Mouse (Mus musculus): ENCODE data around the gene Tmem234. TPM values are rescaled to one million over a fixed set of nuclear protein-coding genes. Genes with fewer than 3 reads are reported as not detected.
A peak's percentile ranks its signal among the peaks of the same experiment; 100 is the strongest.
"Not testable (repeated sequence)": the region's sequence is repeated elsewhere in the genome, so short reads cannot be mapped to it uniquely, and the experiment has no call there.

The Tmem234 gene
- polyA plus RNA-seq (2014; fragmentation: Nextera tagmentation; extraction: Ambion mirVana): 207 and 228 TPM in 2 replicates

DNA sequence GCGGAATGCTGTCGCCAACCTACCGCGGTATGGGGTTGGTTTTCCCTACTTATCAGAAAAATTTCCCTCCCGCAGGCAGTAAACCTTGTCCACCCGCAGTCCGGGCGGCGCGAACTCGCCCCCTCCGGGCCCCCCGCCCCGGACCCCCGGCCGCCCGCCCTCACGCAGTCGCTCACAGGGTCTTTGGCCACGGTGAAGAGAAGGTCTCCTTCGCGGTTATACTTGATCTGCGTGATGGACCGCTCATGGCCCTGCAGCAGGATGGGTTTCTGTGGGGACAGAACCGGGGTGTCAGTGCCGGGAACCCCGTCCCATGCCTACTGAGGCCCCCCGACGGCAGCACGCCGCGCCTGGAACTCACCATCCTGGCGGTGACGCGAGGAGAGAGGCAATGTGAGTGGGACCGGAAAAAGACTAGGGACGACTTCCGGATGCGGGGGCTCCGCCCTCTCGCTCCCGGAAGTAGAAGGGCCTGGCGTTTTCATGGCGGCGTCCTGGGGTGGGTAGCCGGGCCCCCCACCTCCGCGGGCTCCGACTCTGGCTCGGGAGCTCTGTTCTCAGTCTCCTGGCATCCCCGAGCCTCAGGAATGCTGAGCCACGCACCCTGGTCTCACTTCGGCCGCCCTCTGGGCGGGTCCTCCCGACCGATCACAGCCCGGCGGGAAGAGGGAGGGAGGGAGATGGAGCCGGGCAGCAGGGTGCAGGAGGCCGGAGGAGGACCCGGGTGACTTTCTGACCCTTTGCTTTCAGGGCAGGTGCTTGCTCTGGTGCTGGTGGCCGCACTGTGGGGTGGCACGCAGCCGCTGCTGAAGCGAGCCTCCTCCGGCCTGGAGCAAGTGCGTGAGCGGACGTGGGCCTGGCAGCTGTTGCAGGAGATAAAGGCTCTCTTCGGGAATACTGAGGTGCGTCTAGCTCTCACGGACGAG, at the start of gene Tmem234, which contains the start of gene Eif3i:
Gene Tmem234 (plus strand): TSS at position 436 of the 926 bp plus-strand sequence.
Gene Eif3i (minus strand): TSS at position 416 of the 926 bp plus-strand sequence.
- peak within 1 kb of the TSS; percentile 94 for H3K4me3 ChIP-seq (ENCODE audit: low read depth, low read length)
- peak within 1 kb of the TSS; percentile 88 for H3K9ac ChIP-seq (ENCODE audit: low read depth, low read length)
- ATAC-seq (replicated peaks; ENCODE audit: low FRiP score) (peak; percentile 91), DNase-seq (ENCODE audit: low spot score) (peak; percentile 85)
- H3K4me2 ChIP-seq: peak within 1 kb of the TSS; percentile 94
- H3K36me3 ChIP-seq (ENCODE audit: control insufficient read depth, insufficient read depth, low read length): peaks cover 33% of the 10 kb centered on the region
- no peaks in the 10 kb centered on the region for H3K9me3 ChIP-seq (ENCODE audit: control insufficient read depth, low read length)
- H3K4me1 ChIP-seq (replicated peaks; ENCODE audit: control insufficient read depth, insufficient read depth, low read length): peaks cover 23% of the 10 kb centered on the region
- no peaks in the 10 kb centered on the region for H3K27me3 ChIP-seq (replicated peaks; ENCODE audit: control insufficient read depth, insufficient read depth, low read length)
- peak within 1 kb of the TSS; percentile 80 for H3K27ac ChIP-seq (ENCODE audit: low read depth, low read length)
- WGBS: under 1% methylated on average over 74 of the region's 74 CpGs

DNA sequence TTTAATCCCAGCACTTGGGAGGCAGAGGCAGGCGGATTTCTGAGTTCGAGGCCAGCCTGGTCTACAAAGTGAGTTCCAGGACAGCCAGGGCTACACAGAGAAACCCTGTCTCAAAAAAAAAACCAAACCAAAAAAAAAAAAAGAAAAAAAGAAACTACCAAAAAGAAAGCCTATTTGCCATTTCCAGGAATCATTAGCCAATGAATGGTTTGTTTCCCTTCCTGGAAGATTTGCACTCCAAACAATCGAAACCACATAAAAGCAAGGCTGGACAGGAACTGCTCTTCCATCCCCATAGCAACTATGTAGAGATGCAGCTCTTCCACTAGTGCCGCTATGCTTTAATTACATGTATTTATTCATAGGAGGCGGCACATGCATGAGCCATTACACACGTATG, 46.0 kb upstream of the Tmem234 start:
- H3K36me3 ChIP-seq (ENCODE audit: control insufficient read depth, insufficient read depth, low read length); H3K4me2 ChIP-seq; H3K9ac ChIP-seq (ENCODE audit: low read depth, low read length); DNase-seq (ENCODE audit: low spot score); H3K27me3 ChIP-seq (replicated peaks; ENCODE audit: control insufficient read depth, insufficient read depth, low read length); ATAC-seq (replicated peaks; ENCODE audit: low FRiP score); H3K4me3 ChIP-seq (ENCODE audit: low read depth, low read length); H3K9me3 ChIP-seq (ENCODE audit: control insufficient read depth, low read length); H3K27ac ChIP-seq (ENCODE audit: low read depth, low read length): not testable (repeated sequence)
- H3K4me1 ChIP-seq (replicated peaks; ENCODE audit: control insufficient read depth, insufficient read depth, low read length): peaks cover 14% of the 10 kb centered on the region
- 84% methylated on average over 6 of the region's 6 CpGs for WGBS

DNA sequence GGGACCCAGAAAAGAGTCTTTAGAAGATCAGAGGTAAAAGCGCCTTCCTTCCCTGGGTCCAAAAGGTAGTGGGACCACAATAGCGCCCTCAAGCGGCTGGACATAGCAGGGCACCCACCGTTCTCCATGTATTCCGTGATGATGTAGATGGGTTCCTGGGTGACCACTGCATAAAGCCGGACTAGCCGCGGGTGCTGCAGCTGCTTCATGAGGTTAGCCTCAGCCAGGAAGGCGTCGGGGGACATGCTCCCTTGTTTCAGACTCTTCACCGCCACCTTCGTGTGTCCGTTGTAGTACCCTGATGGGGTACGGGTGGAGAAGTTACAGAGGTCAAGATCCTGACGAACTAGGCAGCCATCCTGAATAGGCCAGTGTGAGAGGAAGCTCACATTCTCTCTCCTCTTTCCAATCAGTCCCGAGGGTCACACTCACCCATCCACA, 45.0 kb upstream of the Tmem234 start:
- Histone ChIP-seq H3K4me1 (replicated peaks; ENCODE audit: control insufficient read depth, insufficient read depth, low read length) (peaks cover 14% of the 10 kb centered on the region), H3K36me3 (ENCODE audit: control insufficient read depth, insufficient read depth, low read length) (no peaks in the 10 kb centered on the region), H3K27me3 (replicated peaks; ENCODE audit: control insufficient read depth, insufficient read depth, low read length) (0 out of 2 replicates have a peak, but pooled peaks cover 3% of the 10 kb centered on the region), H3K4me2 (peak overlapping the region; percentile 78), H3K9ac (ENCODE audit: low read depth, low read length) (no peak overlapping the region; the same call in 1 of the 2 replicates), H3K27ac (ENCODE audit: low read depth, low read length) (no peak overlapping the region), H3K9me3 (ENCODE audit: control insufficient read depth, low read length) (no peaks in the 10 kb centered on the region), H3K4me3 (ENCODE audit: low read depth, low read length) (peak overlapping the region; percentile 39)
- peak; percentile 62 for DNase-seq (ENCODE audit: low spot score)
- ATAC-seq (replicated peaks; ENCODE audit: low FRiP score): no peak; the same call in 1 of the 2 replicates
- WGBS: 2% methylated on average over 16 of the region's 16 CpGs

DNA sequence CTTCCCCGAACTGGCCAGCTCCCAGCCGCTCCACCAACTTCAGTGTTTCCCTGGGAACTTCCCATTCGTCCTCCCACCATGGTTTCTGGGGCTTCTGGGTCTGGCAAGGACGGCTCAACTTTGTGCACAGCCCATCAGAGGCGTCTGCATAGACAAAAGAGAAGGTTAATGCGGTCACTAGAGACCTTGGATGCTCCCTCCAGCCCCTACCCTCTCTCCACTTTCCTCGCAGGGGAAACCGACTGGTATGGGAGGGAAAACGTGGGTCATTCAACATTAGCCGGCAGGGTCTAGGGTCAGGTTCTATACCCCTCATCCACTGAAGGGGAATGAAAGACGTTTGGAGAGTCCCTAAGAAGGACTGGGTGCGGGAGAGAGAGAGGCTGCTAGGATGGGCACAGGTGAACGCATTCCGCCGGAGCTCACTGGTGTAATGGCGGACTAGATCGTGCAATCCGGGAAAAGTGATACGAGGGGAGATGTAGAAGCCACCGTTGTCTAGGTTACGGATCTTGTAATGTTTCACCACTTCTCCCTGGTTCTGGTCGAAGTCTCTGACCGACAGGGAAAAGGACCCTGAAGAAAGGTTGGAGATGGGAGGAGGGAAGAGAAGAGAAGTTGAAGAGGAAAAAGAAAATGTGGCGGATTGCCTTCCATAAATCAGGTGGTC, 44.5 kb upstream of the Tmem234 start:
- Histone ChIP-seq H3K4me2 (peak overlapping the region; percentile 78), H3K36me3 (ENCODE audit: control insufficient read depth, insufficient read depth, low read length) (no peaks in the 10 kb centered on the region), H3K9ac (ENCODE audit: low read depth, low read length) (peak overlapping the region; percentile 0), H3K4me3 (ENCODE audit: low read depth, low read length) (peak overlapping the region; percentile 39), H3K27me3 (replicated peaks; ENCODE audit: control insufficient read depth, insufficient read depth, low read length) (0 out of 2 replicates have a peak, but pooled peaks cover 3% of the 10 kb centered on the region), H3K4me1 (replicated peaks; ENCODE audit: control insufficient read depth, insufficient read depth, low read length) (peaks cover 14% of the 10 kb centered on the region), H3K27ac (ENCODE audit: low read depth, low read length) (no peak overlapping the region), H3K9me3 (ENCODE audit: control insufficient read depth, low read length) (no peaks in the 10 kb centered on the region)
- peak; percentile 28; the same call in 1 of the 2 replicates for ATAC-seq (replicated peaks; ENCODE audit: low FRiP score)
- DNase-seq (ENCODE audit: low spot score): no peak
- WGBS: under 1% methylated on average over 24 of the region's 24 CpGs

DNA sequence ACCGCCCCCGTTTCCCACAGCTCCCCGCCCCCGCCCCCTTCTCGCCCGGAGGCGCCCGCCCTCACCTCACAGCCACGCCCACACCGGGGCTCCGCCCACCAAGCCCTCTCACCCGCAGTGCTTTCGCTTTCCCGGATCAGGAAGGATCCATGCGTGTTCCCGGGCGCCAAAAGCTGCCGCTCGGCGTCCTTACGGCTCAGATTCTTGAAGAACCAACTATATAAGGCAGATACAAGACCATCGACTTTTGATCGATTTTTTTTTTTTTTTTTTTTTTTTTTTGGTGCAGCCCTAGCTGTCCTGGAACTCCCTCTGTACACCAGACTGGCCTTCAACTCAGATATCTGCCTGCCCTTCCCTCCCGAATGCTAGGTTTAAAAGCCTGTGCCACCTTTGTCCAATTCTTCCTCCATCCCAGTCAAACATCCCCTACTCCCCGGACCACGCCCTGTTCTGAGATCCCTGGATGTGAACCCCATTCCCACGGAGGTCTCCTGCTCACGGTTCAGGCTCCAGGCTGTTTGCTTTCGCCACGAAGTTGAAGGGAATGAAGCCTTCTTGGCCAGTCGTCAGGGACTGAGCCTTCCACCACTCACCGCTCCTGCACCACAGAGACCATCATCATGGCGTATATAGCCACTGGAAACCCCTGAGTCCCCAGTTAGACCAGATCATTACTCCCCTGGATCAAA, 43.8 kb upstream of the Tmem234 start:
- H3K9ac ChIP-seq (ENCODE audit: low read depth, low read length): peak overlapping the region; percentile 37
- H3K36me3 ChIP-seq (ENCODE audit: control insufficient read depth, insufficient read depth, low read length): no peaks in the 10 kb centered on the region
- H3K27ac ChIP-seq (ENCODE audit: low read depth, low read length): peak overlapping the region; percentile 64
- peak overlapping the region; percentile 78 for H3K4me2 ChIP-seq
- H3K4me1 ChIP-seq (replicated peaks; ENCODE audit: control insufficient read depth, insufficient read depth, low read length): peaks cover 16% of the 10 kb centered on the region
- H3K9me3 ChIP-seq (ENCODE audit: control insufficient read depth, low read length): no peaks in the 10 kb centered on the region
- H3K4me3 ChIP-seq (ENCODE audit: low read depth, low read length): peak overlapping the region; percentile 39
- H3K27me3 ChIP-seq (replicated peaks; ENCODE audit: control insufficient read depth, insufficient read depth, low read length): 0 out of 2 replicates have a peak, but pooled peaks cover 3% of the 10 kb centered on the region
- ATAC-seq (replicated peaks; ENCODE audit: low FRiP score) (peak; percentile 75), DNase-seq (ENCODE audit: low spot score) (peak; percentile 90)
- WGBS: 9% methylated on average over 32 of the region's 33 CpGs

DNA sequence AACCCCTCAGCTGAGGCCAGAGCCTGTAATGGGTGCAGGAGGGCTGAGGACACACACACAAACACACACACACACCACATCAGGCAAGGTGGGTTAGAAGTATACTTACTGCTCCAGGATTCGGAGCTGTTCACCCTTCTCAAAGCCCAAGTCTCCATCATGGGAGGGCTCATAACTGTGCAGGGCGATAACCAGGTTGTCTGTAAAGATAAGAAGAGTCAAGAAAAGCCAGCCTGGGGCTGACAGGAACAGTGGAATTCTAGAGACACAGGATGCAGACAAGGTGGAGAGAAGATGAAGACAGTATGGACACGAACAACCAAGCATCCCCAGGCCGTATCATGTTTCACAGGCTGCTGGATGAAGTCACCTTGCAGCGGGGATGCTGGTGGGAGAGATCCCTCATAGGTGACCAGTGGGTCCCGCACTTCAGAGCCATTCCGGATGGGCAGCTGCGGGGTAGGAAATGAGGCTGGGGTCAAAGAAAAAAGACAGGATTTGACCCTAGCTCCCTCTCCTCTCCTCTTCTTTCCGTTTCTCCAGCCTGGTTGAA, 43.1 kb upstream of the Tmem234 start:
- DNase-seq (ENCODE audit: low spot score): no peak
- ATAC-seq (replicated peaks; ENCODE audit: low FRiP score): peak; percentile 82
- Histone ChIP-seq H3K27ac (ENCODE audit: low read depth, low read length) (peak overlapping the region; percentile 64), H3K36me3 (ENCODE audit: control insufficient read depth, insufficient read depth, low read length) (no peaks in the 10 kb centered on the region), H3K27me3 (replicated peaks; ENCODE audit: control insufficient read depth, insufficient read depth, low read length) (0 out of 2 replicates have a peak, but pooled peaks cover 3% of the 10 kb centered on the region), H3K4me2 (peak overlapping the region; percentile 78), H3K9me3 (ENCODE audit: control insufficient read depth, low read length) (no peaks in the 10 kb centered on the region), H3K9ac (ENCODE audit: low read depth, low read length) (peak overlapping the region; percentile 37), H3K4me1 (replicated peaks; ENCODE audit: control insufficient read depth, insufficient read depth, low read length) (peaks cover 16% of the 10 kb centered on the region), H3K4me3 (ENCODE audit: low read depth, low read length) (peak overlapping the region; percentile 39)
- 60% methylated on average over 9 of the region's 9 CpGs for whole genome bisulfite sequencing

DNA sequence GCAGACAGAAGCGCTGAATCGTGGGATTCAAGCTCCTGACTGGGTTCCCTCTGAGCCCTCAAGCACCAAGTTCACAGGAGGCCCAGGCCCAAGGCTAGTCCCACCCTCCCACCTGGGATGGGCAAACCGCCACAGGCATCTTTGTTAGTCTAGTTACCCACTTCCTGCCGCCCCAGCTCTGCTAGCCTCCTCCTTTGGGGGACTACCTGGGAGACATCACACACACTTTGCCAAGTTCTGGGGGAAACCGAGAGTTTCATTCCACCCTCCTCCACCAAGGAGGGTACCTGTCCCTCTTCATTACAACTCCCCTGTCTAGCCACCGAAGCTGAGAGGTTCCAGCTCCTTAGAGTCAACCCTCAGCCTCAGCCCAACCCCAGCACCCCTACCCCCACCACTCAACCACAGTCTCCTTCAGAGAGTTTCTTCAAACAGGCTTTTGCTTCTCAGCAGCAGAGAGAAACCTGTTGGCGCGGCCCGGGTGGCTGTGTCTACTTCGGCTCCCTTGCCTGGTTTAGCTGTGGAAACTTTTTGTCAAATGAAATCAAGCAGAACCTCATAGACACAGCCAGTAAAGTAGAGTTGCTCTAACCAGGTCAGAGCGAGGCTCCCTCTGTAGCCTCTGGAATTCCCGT, 42.0 kb upstream of the Tmem234 start:
- 77% methylated on average over 12 of the region's 12 CpGs for WGBS
- no peak overlapping the region for H3K4me2 ChIP-seq
- ATAC-seq (replicated peaks; ENCODE audit: low FRiP score) (no peak), DNase-seq (ENCODE audit: low spot score) (no peak)
- 0 out of 2 replicates have a peak, but pooled peaks cover 3% of the 10 kb centered on the region for H3K27me3 ChIP-seq (replicated peaks; ENCODE audit: control insufficient read depth, insufficient read depth, low read length)
- no peaks in the 10 kb centered on the region for H3K36me3 ChIP-seq (ENCODE audit: control insufficient read depth, insufficient read depth, low read length)
- no peak overlapping the region for H3K4me3 ChIP-seq (ENCODE audit: low read depth, low read length)
- H3K27ac ChIP-seq (ENCODE audit: low read depth, low read length): no peak overlapping the region
- H3K9me3 ChIP-seq (ENCODE audit: control insufficient read depth, low read length): no peaks in the 10 kb centered on the region
- no peak overlapping the region for H3K9ac ChIP-seq (ENCODE audit: low read depth, low read length)
- peaks cover 19% of the 10 kb centered on the region for H3K4me1 ChIP-seq (replicated peaks; ENCODE audit: control insufficient read depth, insufficient read depth, low read length)

Measured in liver, embryonic 11.5 days (tissue).